Mouse (Mus musculus) CH12.LX (cell line): ENCODE results near the gene Vwce. TPM values are rescaled to one million over a fixed set of nuclear protein-coding genes. Genes with fewer than 3 reads are reported as not detected.

Source experiments
- DNase-seq: peaks from one replicate; pipeline ENCODE4 v3.0.0-alpha.2; 2013; ENCODE audit errors: extremely low read depth
- H3K27ac ChIP-seq: 2 replicates; pipeline ENCODE4 v1.5.1; 2012; ENCODE audit warnings: low read depth, mild to moderate bottlenecking, control low read depth, moderate library complexity; ENCODE audit not compliant: insufficient read depth
- H3K27me3 ChIP-seq: replicated peaks from 2 replicates; pipeline ENCODE3; 2012; ENCODE audit warnings: inconsistent platforms
- H3K36me3 ChIP-seq, 2 experiments: replicated peaks in 1 of 2; 2 replicates each; pipeline versions ENCODE3 to v1.6.1; 2012; ENCODE audit warnings: inconsistent platforms in 1 of 2, low read length in 1 of 2, mild to moderate bottlenecking in 1 of 2, mixed read lengths in 1 of 2, moderate library complexity in 1 of 2; ENCODE audit not compliant: control insufficient read depth in 1 of 2, insufficient read depth in 1 of 2
- H3K4me1 ChIP-seq, 2 experiments: 2 replicates each; pipeline ENCODE4 v1.6.1; 2012; ENCODE audit warnings: inconsistent platforms in 1 of 2, moderate library complexity in 1 of 2; ENCODE audit not compliant: insufficient read depth in 2 of 2, control insufficient read depth in 1 of 2
- H3K4me2 ChIP-seq: 2 replicates; pipeline ENCODE4 v1.6.1; 2012; ENCODE audit warnings: low read depth, mild to moderate bottlenecking, control low read depth; ENCODE audit not compliant: poor library complexity, insufficient read depth, severe bottlenecking
- H3K4me3 ChIP-seq, 3 experiments: fragments of 150-350 bp in 1 of 3; sonication (generic) in 1 of 3; replicated peaks in 1 of 3; 2 replicates each; pipeline versions ENCODE3 to v1.5.1; 2011 to 2012; ENCODE audit warnings: low read depth in 2 of 3, low read length in 2 of 3, mild to moderate bottlenecking in 2 of 3, moderate library complexity in 2 of 3, control low read depth in 1 of 3, improper control_type of control experiment in 1 of 3, inconsistent platforms in 1 of 3, mixed read lengths in 1 of 3; ENCODE audit not compliant: poor library complexity in 1 of 3
- H3K79me2 ChIP-seq: replicated peaks from 2 replicates; pipeline ENCODE4 v1.6.1; 2012; ENCODE audit warnings: mild to moderate bottlenecking, moderate library complexity; ENCODE audit not compliant: control insufficient read depth, poor library complexity, insufficient read depth, severe bottlenecking; ENCODE audit errors: extremely low read depth
- H3K9ac ChIP-seq: 2 replicates; pipeline ENCODE4 v1.6.1; 2012; ENCODE audit warnings: low read depth, mild to moderate bottlenecking, control low read depth, moderate library complexity; ENCODE audit not compliant: insufficient read depth
- H3K9me3 ChIP-seq: replicated peaks from 2 replicates; pipeline ENCODE3; 2012; ENCODE audit warnings: low read length, inconsistent platforms, mixed read lengths
- BHLHE40 ChIP-seq: IDR thresholded peaks from 2 replicates; pipeline ENCODE4 v1.6.1; 2011; ENCODE audit warnings: mild to moderate bottlenecking, low read depth, low read length, improper control_type of control experiment
- ELF1 ChIP-seq: IDR thresholded peaks from 2 replicates; pipeline ENCODE4 v1.6.1; 2014; ENCODE audit warnings: low read depth, mild to moderate bottlenecking, inconsistent platforms, low read length, improper control_type of control experiment
- EP300 ChIP-seq: IDR thresholded peaks from 2 replicates; pipeline ENCODE4 v1.6.1; 2011; ENCODE audit warnings: low read length, improper control_type of control experiment
- ETS1 ChIP-seq: conservative IDR thresholded peaks from 2 replicates; pipeline ENCODE4 v1.6.1; 2012; ENCODE audit warnings: low read depth, mild to moderate bottlenecking, inconsistent platforms, low read length, improper control_type of control experiment, moderate library complexity
- IRF4 ChIP-seq: IDR thresholded peaks from 2 replicates; pipeline ENCODE4 v1.6.1; 2014; ENCODE audit warnings: low read depth, mild to moderate bottlenecking, inconsistent platforms, low read length, improper control_type of control experiment
- MAFK ChIP-seq: IDR thresholded peaks from 2 replicates; pipeline ENCODE4 v1.6.1; 2011; ENCODE audit warnings: low read length, improper control_type of control experiment; ENCODE audit not compliant: insufficient replicate concordance
- MAX ChIP-seq: IDR thresholded peaks from 2 replicates; pipeline ENCODE4 v1.6.1; 2011; ENCODE audit warnings: low read length, improper control_type of control experiment
- MAZ ChIP-seq: IDR thresholded peaks from 2 replicates; pipeline ENCODE4 v1.6.1; 2012; ENCODE audit warnings: low read depth, mild to moderate bottlenecking, inconsistent platforms, low read length, improper control_type of control experiment, moderate library complexity
- MEF2A ChIP-seq: IDR thresholded peaks from 2 replicates; pipeline ENCODE4 v1.6.1; 2014; ENCODE audit warnings: low read depth, mild to moderate bottlenecking, inconsistent platforms, low read length, improper control_type of control experiment, borderline replicate concordance
- MYC ChIP-seq: IDR thresholded peaks from 2 replicates; pipeline ENCODE4 v1.6.1; 2011; ENCODE audit warnings: low read depth, mild to moderate bottlenecking, improper control_type of control experiment, low read length
- NRF1 ChIP-seq: IDR thresholded peaks from 2 replicates; pipeline ENCODE4 v1.6.1; 2014; ENCODE audit warnings: low read depth, mild to moderate bottlenecking, inconsistent platforms, low read length, improper control_type of control experiment, moderate library complexity
- POLR2A ChIP-seq: IDR thresholded peaks from 2 replicates; pipeline ENCODE4 v1.6.1; 2011; ENCODE audit warnings: low read depth, mild to moderate bottlenecking, improper control_type of control experiment, low read length
- POLR2AphosphoS2 ChIP-seq: IDR thresholded peaks from 2 replicates; pipeline ENCODE4 v1.6.1; 2011; ENCODE audit warnings: low read depth, low read length, improper control_type of control experiment
- RCOR1 ChIP-seq: conservative IDR thresholded peaks from 2 replicates; pipeline ENCODE4 v1.6.1; 2012; ENCODE audit warnings: low read depth, mild to moderate bottlenecking, inconsistent platforms, low read length, improper control_type of control experiment
- SIN3A ChIP-seq: IDR thresholded peaks from 2 replicates; pipeline ENCODE4 v1.6.1; 2012; ENCODE audit warnings: low read length, improper control_type of control experiment, inconsistent platforms
- SMC3 ChIP-seq: IDR thresholded peaks from 2 replicates; pipeline ENCODE4 v1.6.1; 2011; ENCODE audit warnings: low read depth, low read length, improper control_type of control experiment
- TBP ChIP-seq: conservative IDR thresholded peaks from 2 replicates; pipeline ENCODE4 v1.6.1; 2011; ENCODE audit warnings: low read depth, low read length, improper control_type of control experiment
- TCF12 ChIP-seq: IDR thresholded peaks from 2 replicates; pipeline ENCODE4 v1.6.1; 2014; ENCODE audit warnings: low read depth, mild to moderate bottlenecking, inconsistent platforms, low read length, improper control_type of control experiment
- ZC3H11A ChIP-seq: IDR thresholded peaks from 2 replicates; pipeline ENCODE4 v1.6.1; 2012; ENCODE audit warnings: low read depth, mild to moderate bottlenecking, inconsistent platforms, low read length, improper control_type of control experiment
- ZKSCAN1 ChIP-seq: IDR thresholded peaks from 2 replicates; pipeline ENCODE4 v1.6.1; 2012; ENCODE audit warnings: low read depth, inconsistent platforms, low read length, improper control_type of control experiment, borderline replicate concordance
- dilution Hi-C: fragments of 300-500 bp; cut with MboI; formaldehyde crosslinking; loops from 2 replicates; pipeline ENCODE4 v1.14.3; 2020; ENCODE audit warnings: low sequenced_read_pairs; ENCODE audit not compliant: extremely low pct_unique_long_range_greater_than_20kb, extremely low pct_ligation_motif_present
- in situ Hi-C: fragments of 300-500 bp; cut with MboI; formaldehyde crosslinking; loops from 3 replicates; pipeline ENCODE4 v1.14.3; 2019; ENCODE audit warnings: low sequenced_read_pairs, low pct_ligation_motif_present, low pct_unique_long_range_greater_than_20kb, mixed read lengths
- polyA plus RNA-seq: library from polyadenylated mRNA; unstranded; fragments of >175 nt; gene quantifications from 2 replicates; pipeline ENCODE4 v1.2.1, GENCODE M21; 2012; ENCODE audit warnings: low read depth; ENCODE audit not compliant: insufficient read length
- total RNA-seq, 2 experiments: library from RNA; depleted of rRNA; stranded (reverse); fragments of 300-350 nt in 1 of 2; fragments of >200 nt in 1 of 2; gene quantifications; 2 replicates each; pipeline ENCODE4 v1.2.3; 2012 to 2014

The Vwce gene
- total RNA-seq (2012; rRNA removed), result 0.13 and 0.21 TPM in 2 replicates
- 0.04 TPM in 1 of 2 replicates, not detected in the other for total RNA-seq (2014; rRNA removed)
- polyA plus RNA-seq, result 1.0 and 1.3 TPM in 2 replicates

DNA sequence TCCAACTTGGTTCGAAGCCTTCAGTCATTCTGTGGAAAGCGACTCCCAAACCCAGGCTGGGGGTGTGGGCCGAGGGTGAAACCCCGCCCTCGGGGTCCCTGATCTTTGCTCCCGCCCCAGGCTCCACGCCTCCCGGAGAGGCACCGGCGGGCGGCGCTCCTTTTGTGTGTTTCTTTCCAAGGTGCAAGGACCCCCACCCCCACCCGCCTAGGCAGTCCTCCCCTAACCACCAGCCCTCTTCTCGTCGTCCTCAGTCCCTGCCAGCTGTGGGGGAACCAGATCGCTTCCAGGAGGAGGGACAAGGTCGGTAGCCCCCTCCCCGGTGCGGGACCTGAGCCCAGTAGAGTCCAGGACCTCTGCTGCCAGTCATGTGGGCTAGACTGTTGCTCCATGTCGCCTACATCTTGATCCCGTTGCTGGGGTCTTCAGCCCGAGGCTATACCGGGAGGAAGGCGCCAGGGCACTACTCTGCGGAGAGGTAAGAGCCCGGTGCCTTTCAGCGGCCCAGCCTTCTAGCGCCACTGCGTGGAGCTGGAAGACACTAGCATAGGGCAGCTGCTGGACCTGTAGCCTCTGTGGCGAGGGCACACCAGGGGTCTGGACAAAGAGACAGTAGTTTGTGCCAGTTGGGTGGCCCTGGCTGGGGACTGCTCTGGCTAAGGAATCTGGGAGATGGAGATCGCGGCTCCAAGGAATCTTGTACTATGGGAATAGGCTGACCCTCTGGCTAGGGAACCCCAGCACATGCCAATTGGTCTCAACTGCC, at the start of gene Vwce:
Gene Vwce (plus strand): TSS at position 108 of the 766 bp plus-strand sequence.
- in situ Hi-C loops (no loop called here), dilution Hi-C loops (no loop called here)
- H3K27me3 ChIP-seq, result no peaks in the 10 kb centered on the region
- H3K79me2 ChIP-seq, result no peaks in the 10 kb centered on the region
- H3K9ac ChIP-seq, result no peak within 1 kb of the TSS
- DNase-seq, result no peak
- TF ChIP-seq NRF1 (no peak), ETS1 (no peak), SIN3A (no peak), TBP (no peak), MAFK (no peak), SMC3 (no peak), MYC (no peak), MAX (no peak), ELF1 (no peak)
- H3K9me3 ChIP-seq, result no peaks in the 10 kb centered on the region
- H3K27ac ChIP-seq, result no peak within 1 kb of the TSS
- H3K4me1 ChIP-seq, result peaks cover 0 to 12% of the 10 kb centered on the region in 2 experiments; a peak in 2 of 4 replicates
- H3K4me3 ChIP-seq, result no peak within 1 kb of the TSS
- no peak within 1 kb of the TSS for H3K4me2 ChIP-seq
- H3K36me3 ChIP-seq, result peaks cover 17 to 65% of the 10 kb centered on the region in 2 experiments

DNA sequence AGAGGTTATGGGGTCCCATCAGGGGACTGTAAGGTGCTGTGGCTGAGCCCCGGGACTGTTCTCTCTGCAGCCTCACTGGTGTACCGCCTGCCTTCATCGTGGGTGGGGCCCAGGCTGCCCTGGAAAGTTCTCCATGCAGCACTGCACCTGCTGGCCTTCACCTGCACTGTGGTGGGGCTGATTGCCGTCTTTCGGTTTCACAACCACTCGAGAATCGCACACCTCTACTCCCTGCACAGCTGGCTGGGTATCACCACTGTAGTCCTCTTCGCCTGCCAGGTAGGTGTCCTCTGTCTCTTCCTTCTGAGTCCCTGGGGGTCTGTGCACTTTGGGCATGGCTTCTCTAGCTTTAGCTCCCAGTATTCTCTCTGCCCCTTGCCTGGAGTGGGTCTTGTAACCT, 48.9 kb upstream of the Vwce start:
- no peaks in the 10 kb centered on the region for H3K9me3 ChIP-seq
- peaks cover 30 to 72% of the 10 kb centered on the region in 2 experiments for H3K36me3 ChIP-seq
- dilution Hi-C loops, result no loop called here
- TF ChIP-seq MAX (0 out of 2 replicates have a peak, but pooled peaks have one; percentile 22), ZC3H11A (no peak), ETS1 (peak; percentile 76), MEF2A (peak; percentile 70), ZKSCAN1 (no peak), IRF4 (peak; percentile 90), BHLHE40 (peak; percentile 83), MAZ (no peak), SIN3A (peak; percentile 65), POLR2AphosphoS2 (no peak), TCF12 (peak; percentile 99), RCOR1 (peak; percentile 56; the same call in 1 of the 2 replicates), POLR2A (peak; percentile 31; the same call in 1 of the 2 replicates), MAFK (0 out of 2 replicates have a peak, but pooled peaks have one; percentile 51), EP300 (peak; percentile 77)
- H3K27me3 ChIP-seq, result no peaks in the 10 kb centered on the region
- DNase-seq, result peak; percentile 61
- in situ Hi-C loops, result no loop called here
- H3K27ac ChIP-seq, result 0 out of 2 replicates have a peak overlapping the region, but pooled peaks have one; percentile 6
- H3K79me2 ChIP-seq, result peaks cover 29% of the 10 kb centered on the region
- H3K4me1 ChIP-seq, result peaks cover 30 to 57% of the 10 kb centered on the region in 2 experiments
- H3K9ac ChIP-seq, result no peak overlapping the region
- H3K4me2 ChIP-seq, result peak overlapping the region; percentile 76
- H3K4me3 ChIP-seq, result peak overlapping the region in 2 of 3 experiments; percentile 2 to 37
